ENCODE assay signal across 8 mouse cellular contexts in genomic region chr11:30770817-30771216, GRCm38 (mm10). TPM values are rescaled to one million over a fixed set of nuclear protein-coding genes. Genes with fewer than 3 reads are reported as not detected.
A peak's percentile ranks its signal among the peaks of the same experiment; 100 is the strongest.
DNase-seq lines count a peak whose midpoint lies in the region; ATAC-seq lines count a peak whose summit lies in the region.

No protein-coding gene starts in this region.

- H3K4me3 ChIP-seq in heart, embryonic 16.5 days (ENCODE audit: low read length): peak overlapping the region; percentile 93
- peak overlapping the region; percentile 88 for H3K4me3 ChIP-seq in embryonic facial prominence, embryonic 10.5 days
- H3K4me3 ChIP-seq in midbrain, embryonic 15.5 days: peak overlapping the region; percentile 98

- H3K4me2 ChIP-seq in heart, embryonic 16.5 days (ENCODE audit: low read depth, low read length): peak overlapping the region; percentile 88
- peak overlapping the region; percentile 77 for H3K4me2 ChIP-seq in midbrain, embryonic 15.5 days

- H3K27ac ChIP-seq in heart, embryonic 16.5 days (ENCODE audit: low read length): no peak overlapping the region; the same call in 1 of the 2 replicates
- H3K27ac ChIP-seq in embryonic facial prominence, embryonic 10.5 days (replicated peaks): peak overlapping the region; percentile 97
- H3K27ac ChIP-seq in midbrain, embryonic 15.5 days: peak overlapping the region; percentile 95; the same call in 1 of the 2 replicates

- no peaks in the 10 kb centered on the region for H3K36me3 ChIP-seq in heart, embryonic 16.5 days (ENCODE audit: control insufficient read depth, insufficient read depth)
- H3K36me3 ChIP-seq in embryonic facial prominence, embryonic 10.5 days (replicated peaks): no peaks in the 10 kb centered on the region
- H3K36me3 ChIP-seq in midbrain, embryonic 15.5 days (replicated peaks): no peaks in the 10 kb centered on the region

- no peak for ATAC-seq in heart, embryonic 16.5 days (replicated peaks; ENCODE audit: extremely low read depth, insufficient read depth, low FRiP score)
- no peak for ATAC-seq in midbrain, embryonic 15.5 days (replicated peaks)

- H3K9me3 ChIP-seq in heart, embryonic 16.5 days (replicated peaks; ENCODE audit: control insufficient read depth, low read length): no peaks in the 10 kb centered on the region
- no peaks in the 10 kb centered on the region for H3K9me3 ChIP-seq in embryonic facial prominence, embryonic 10.5 days
- no peaks in the 10 kb centered on the region for H3K9me3 ChIP-seq in midbrain, embryonic 15.5 days

- WGBS in heart, embryonic 16.5 days: 77% methylated on average over 3 of the region's 3 CpGs
- WGBS in embryonic facial prominence, embryonic 10.5 days: 81% methylated on average over 3 of the region's 3 CpGs
- 85% methylated on average over 3 of the region's 3 CpGs for WGBS in midbrain, embryonic 15.5 days

- H3K27me3 ChIP-seq in heart, embryonic 16.5 days (ENCODE audit: control insufficient read depth, insufficient read depth, low read length): no peaks in the 10 kb centered on the region
- no peaks in the 10 kb centered on the region for H3K27me3 ChIP-seq in embryonic facial prominence, embryonic 10.5 days (replicated peaks; ENCODE audit: low read depth, poor library complexity, severe bottlenecking)
- no peaks in the 10 kb centered on the region for H3K27me3 ChIP-seq in midbrain, embryonic 15.5 days (replicated peaks)

- peaks cover 10% of the 10 kb centered on the region for H3K4me1 ChIP-seq in heart, embryonic 16.5 days (ENCODE audit: control insufficient read depth, insufficient read depth, low read length)
- peaks cover 14% of the 10 kb centered on the region for H3K4me1 ChIP-seq in embryonic facial prominence, embryonic 10.5 days
- H3K4me1 ChIP-seq in midbrain, embryonic 15.5 days: peaks cover 29% of the 10 kb centered on the region

- DNase-seq in heart, adult 18-20 months: no peak
- DNase-seq in embryonic facial prominence, embryonic 10.5 days (ENCODE audit: low spot score): no peak
- DNase-seq in induced T-regulatory cell, adult 2 months (ENCODE audit: low read depth): peak; percentile 23
- DNase-seq in right cerebral cortex, postnatal 36 days (ENCODE audit: low spot score in 2 of 2): no peak
- no peak for DNase-seq in yolk sac, embryonic 10.5 days (ENCODE audit: low spot score)
- no peak for DNase-seq in ovary, postnatal 14 days (ENCODE audit: low spot score)

- peak overlapping the region; percentile 98 for H3K9ac ChIP-seq in heart, embryonic 16.5 days (ENCODE audit: low read length)
- H3K9ac ChIP-seq in midbrain, embryonic 15.5 days: peak overlapping the region; percentile 97; the same call in 1 of the 2 replicates

RNA-seq across cellular contexts. Expression of gene Psme4, which starts 0.7 kb away (rescaled TPM):
- polyA plus RNA-seq in heart, embryonic 16.5 days (2015; fragmentation: Nextera tagmentation; extraction: Ambion mirVana): 10.1 and 11.4 TPM in 2 replicates
- 100 to 1,000 TPM; 195 to 202 TPM for total RNA-seq in heart, adult 18-20 months (2021)
- 28.5 and 29.5 TPM in 2 replicates for polyA plus RNA-seq in embryonic facial prominence, embryonic 10.5 days (2016; fragmentation: Nextera tagmentation; extraction: Ambion mirVana)
- 14.6 and 17.2 TPM in 2 replicates for polyA plus RNA-seq in midbrain, embryonic 15.5 days (2015; fragmentation: Nextera tagmentation; extraction: Ambion mirVana)
